Mouse (Mus musculus): ENCODE data around the gene Nav1. TPM values are rescaled to one million over a fixed set of nuclear protein-coding genes. Genes with fewer than 3 reads are reported as not detected.

The Nav1 gene
- polyA plus RNA-seq, 1 experiment from 2014 or later: 30.6 TPM

- peaks cover 12% of the 10 kb centered on the region for H3K4me1 ChIP-seq
- peak; percentile 72 for ATAC-seq
- H3K4me2 ChIP-seq: no peak overlapping the region
- WGBS: 20% methylated on average over 4 of the region's 4 CpGs
- no peak overlapping the region for H3K4me3 ChIP-seq
- H3K9ac ChIP-seq: no peak overlapping the region
- no peak overlapping the region for H3K27ac ChIP-seq
- H3K36me3 ChIP-seq (ENCODE audit: poor library complexity, severe bottlenecking): peaks cover 15% of the 10 kb centered on the region
- no peaks in the 10 kb centered on the region for H3K27me3 ChIP-seq
- no peaks in the 10 kb centered on the region for H3K9me3 ChIP-seq (replicated peaks)
These were observed 66.8 kb downstream of the Nav1 start for GRCm38 (mm10) chr1:135540270-135540669.

GRCm38 (mm10) chr1:135538441-135539265, 68.4 kb downstream of the Nav1 start:
- ATAC-seq: no peak
- Histone ChIP-seq H3K27me3 (no peaks in the 10 kb centered on the region), H3K4me1 (peaks cover 5% of the 10 kb centered on the region; the same call in 1 of the 2 replicates), H3K9ac (no peak overlapping the region), H3K4me3 (no peak overlapping the region), H3K4me2 (no peak overlapping the region), H3K27ac (no peak overlapping the region), H3K9me3 (replicated peaks) (no peaks in the 10 kb centered on the region), H3K36me3 (ENCODE audit: poor library complexity, severe bottlenecking) (peaks cover 31% of the 10 kb centered on the region)
- WGBS: 75% methylated on average over 12 of the region's 12 CpGs

GRCm38 (mm10) chr1:135536822-135537221, 70.3 kb downstream of the Nav1 start:
- ATAC-seq: no peak
- WGBS: 98% methylated on average over 7 of the region's 7 CpGs
- no peak overlapping the region for H3K4me3 ChIP-seq
- H3K9ac ChIP-seq: no peak overlapping the region
- H3K9me3 ChIP-seq (replicated peaks): no peaks in the 10 kb centered on the region
- no peaks in the 10 kb centered on the region for H3K27me3 ChIP-seq
- H3K36me3 ChIP-seq (ENCODE audit: poor library complexity, severe bottlenecking): peaks cover 43% of the 10 kb centered on the region
- H3K27ac ChIP-seq: no peak overlapping the region
- peaks cover 5% of the 10 kb centered on the region; the same call in 1 of the 2 replicates for H3K4me1 ChIP-seq
- no peak overlapping the region for H3K4me2 ChIP-seq

- H3K27me3 ChIP-seq: no peaks in the 10 kb centered on the region
- peaks cover 5% of the 10 kb centered on the region; the same call in 1 of the 2 replicates for H3K4me1 ChIP-seq
- peaks cover 44% of the 10 kb centered on the region for H3K36me3 ChIP-seq (ENCODE audit: poor library complexity, severe bottlenecking)
- H3K4me2 ChIP-seq: no peak overlapping the region
- H3K4me3 ChIP-seq: no peak overlapping the region
- no peak for ATAC-seq
- H3K9me3 ChIP-seq (replicated peaks): no peaks in the 10 kb centered on the region
- H3K27ac ChIP-seq: no peak overlapping the region
- 50% methylated on average over 2 of the region's 2 CpGs for WGBS
- no peak overlapping the region for H3K9ac ChIP-seq
These were observed 70.8 kb downstream of the Nav1 start for GRCm38 (mm10) chr1:135536326-135536725.

GRCm38 (mm10) chr1:135535256-135535655, 71.8 kb downstream of the Nav1 start:
- Histone ChIP-seq H3K27me3 (no peaks in the 10 kb centered on the region), H3K9ac (no peak overlapping the region), H3K9me3 (replicated peaks) (no peaks in the 10 kb centered on the region), H3K4me2 (no peak overlapping the region), H3K4me3 (no peak overlapping the region), H3K4me1 (peaks cover 5% of the 10 kb centered on the region; the same call in 1 of the 2 replicates), H3K27ac (no peak overlapping the region), H3K36me3 (ENCODE audit: poor library complexity, severe bottlenecking) (peaks cover 55% of the 10 kb centered on the region)
- 49% methylated on average over 4 of the region's 4 CpGs for WGBS
- ATAC-seq: no peak

- Histone ChIP-seq H3K4me3 (no peak overlapping the region), H3K4me1 (peaks cover 5% of the 10 kb centered on the region; the same call in 1 of the 2 replicates), H3K9ac (no peak overlapping the region), H3K27me3 (no peaks in the 10 kb centered on the region), H3K4me2 (no peak overlapping the region), H3K36me3 (ENCODE audit: poor library complexity, severe bottlenecking) (peaks cover 58% of the 10 kb centered on the region), H3K27ac (no peak overlapping the region), H3K9me3 (replicated peaks) (no peaks in the 10 kb centered on the region)
- 57% methylated on average over 4 of the region's 4 CpGs for WGBS
- ATAC-seq: no peak
These were observed 72.3 kb downstream of the Nav1 start for GRCm38 (mm10) chr1:135534782-135535181.

GRCm38 (mm10) chr1:135534070-135534469, 73.0 kb downstream of the Nav1 start:
- Histone ChIP-seq H3K9me3 (replicated peaks) (no peaks in the 10 kb centered on the region), H3K27me3 (no peaks in the 10 kb centered on the region), H3K4me3 (no peak overlapping the region), H3K27ac (no peak overlapping the region), H3K9ac (no peak overlapping the region), H3K4me2 (no peak overlapping the region), H3K36me3 (ENCODE audit: poor library complexity, severe bottlenecking) (peaks cover 64% of the 10 kb centered on the region), H3K4me1 (peaks cover 5% of the 10 kb centered on the region; the same call in 1 of the 2 replicates)
- ATAC-seq: no peak
- 88% methylated on average over 4 of the region's 4 CpGs for WGBS

GRCm38 (mm10) chr1:135532383-135532782, 74.7 kb downstream of the Nav1 start:
- 93% methylated on average over 23 of the region's 23 CpGs for WGBS
- H3K27ac ChIP-seq: no peak overlapping the region
- H3K4me1 ChIP-seq: no peaks in the 10 kb centered on the region
- no peaks in the 10 kb centered on the region for H3K27me3 ChIP-seq
- no peaks in the 10 kb centered on the region for H3K9me3 ChIP-seq (replicated peaks)
- ATAC-seq: no peak
- no peak overlapping the region for H3K9ac ChIP-seq
- H3K4me3 ChIP-seq: no peak overlapping the region
- H3K4me2 ChIP-seq: no peak overlapping the region
- peaks cover 76% of the 10 kb centered on the region for H3K36me3 ChIP-seq (ENCODE audit: poor library complexity, severe bottlenecking)

GRCm38 (mm10) chr1:135531981-135532380, 75.1 kb downstream of the Nav1 start:
- H3K9me3 ChIP-seq (replicated peaks): no peaks in the 10 kb centered on the region
- no peak overlapping the region for H3K9ac ChIP-seq
- no peak overlapping the region for H3K27ac ChIP-seq
- H3K4me2 ChIP-seq: no peak overlapping the region
- no peaks in the 10 kb centered on the region for H3K4me1 ChIP-seq
- WGBS: 91% methylated on average over 6 of the region's 6 CpGs
- H3K36me3 ChIP-seq (ENCODE audit: poor library complexity, severe bottlenecking): peaks cover 75% of the 10 kb centered on the region
- no peak for ATAC-seq
- no peaks in the 10 kb centered on the region for H3K27me3 ChIP-seq
- H3K4me3 ChIP-seq: no peak overlapping the region

GRCm38 (mm10) chr1:135531081-135531480, 76.0 kb downstream of the Nav1 start:
- Histone ChIP-seq H3K9ac (no peak overlapping the region), H3K4me2 (no peak overlapping the region), H3K27me3 (no peaks in the 10 kb centered on the region), H3K9me3 (replicated peaks) (no peaks in the 10 kb centered on the region), H3K4me1 (no peaks in the 10 kb centered on the region), H3K36me3 (ENCODE audit: poor library complexity, severe bottlenecking) (peaks cover 67% of the 10 kb centered on the region), H3K27ac (no peak overlapping the region), H3K4me3 (no peak overlapping the region)
- no peak for ATAC-seq
- WGBS: 72% methylated on average over 10 of the region's 10 CpGs

- 0 out of 2 replicates have a peak, but pooled peaks cover 12% of the 10 kb centered on the region for H3K4me1 ChIP-seq
- no peak overlapping the region for H3K27ac ChIP-seq
- no peak overlapping the region for H3K4me3 ChIP-seq
- no peak for ATAC-seq
- no peak overlapping the region for H3K9ac ChIP-seq
- 68% methylated on average over 4 of the region's 4 CpGs for WGBS
- H3K27me3 ChIP-seq: no peaks in the 10 kb centered on the region
- H3K4me2 ChIP-seq: no peak overlapping the region
- H3K36me3 ChIP-seq (ENCODE audit: poor library complexity, severe bottlenecking): peaks cover 23% of the 10 kb centered on the region
- H3K9me3 ChIP-seq (replicated peaks): no peaks in the 10 kb centered on the region
These were observed 82.6 kb downstream of the Nav1 start for GRCm38 (mm10) chr1:135524518-135524860.

- Histone ChIP-seq H3K9me3 (replicated peaks) (no peaks in the 10 kb centered on the region), H3K27me3 (no peaks in the 10 kb centered on the region), H3K27ac (no peak overlapping the region), H3K4me1 (peaks cover 17% of the 10 kb centered on the region), H3K4me2 (no peak overlapping the region), H3K4me3 (no peak overlapping the region), H3K36me3 (ENCODE audit: poor library complexity, severe bottlenecking) (peaks cover 19% of the 10 kb centered on the region), H3K9ac (no peak overlapping the region)
- ATAC-seq: no peak; the same call in 1 of the 2 replicates
- WGBS: 85% methylated on average over 12 of the region's 12 CpGs
These were observed 83.1 kb downstream of the Nav1 start for GRCm38 (mm10) chr1:135523780-135524517.
